Mouse (Mus musculus) kidney, postnatal 0 days (tissue): ENCODE results near the gene Sstr1. TPM values are rescaled to one million over a fixed set of nuclear protein-coding genes. Genes with fewer than 3 reads are reported as not detected.

Source experiments
- ATAC-seq: fragments of 200-750 bp; cut with Nextera tagmentation; replicated peaks from 2 replicates; pipeline ENCODE4 v1.8.0; 2017; ENCODE audit warnings: low read depth, moderate number of reproducible peaks, moderate TSS enrichment, moderate library complexity; ENCODE audit not compliant: low FRiP score
- DNase-seq: peaks from one replicate; pipeline ENCODE4 v3.0.0-alpha.2; 2016; ENCODE audit warnings: low spot score
- H3K27ac ChIP-seq: fragments of 300-500 bp; sonication (generic); 2 replicates; pipeline ENCODE4 v1.5.1; 2014; ENCODE audit warnings: mild to moderate bottlenecking
- H3K27me3 ChIP-seq: fragments of 300-500 bp; sonication (generic); 2 replicates; pipeline ENCODE4 v1.6.1; 2014; ENCODE audit warnings: low read length, mixed read lengths; ENCODE audit not compliant: insufficient read depth
- H3K36me3 ChIP-seq: fragments of 300-500 bp; sonication (generic); 2 replicates; pipeline ENCODE4 v1.6.1; 2014; ENCODE audit warnings: low read length, mixed read lengths; ENCODE audit not compliant: insufficient read depth
- H3K4me1 ChIP-seq: fragments of 300-500 bp; sonication (generic); replicated peaks from 2 replicates; pipeline ENCODE4 v1.6.1; 2014; ENCODE audit warnings: antibody characterized with exemption, low read length, mixed read lengths; ENCODE audit not compliant: insufficient read depth
- H3K4me2 ChIP-seq: fragments of 300-500 bp; sonication (generic); 2 replicates; pipeline ENCODE4 v1.6.1; 2014; ENCODE audit warnings: mild to moderate bottlenecking, low read length, moderate library complexity, mixed read lengths
- H3K4me3 ChIP-seq: fragments of 300-500 bp; sonication (generic); replicated peaks from 2 replicates; pipeline ENCODE4 v1.5.1; 2014; ENCODE audit warnings: low read depth, low read length
- H3K9ac ChIP-seq: fragments of 300-500 bp; sonication (generic); 2 replicates; pipeline ENCODE4 v1.6.1; 2014; ENCODE audit warnings: low read depth, low read length
- H3K9me3 ChIP-seq: fragments of 300-500 bp; sonication (generic); replicated peaks from 2 replicates; pipeline ENCODE4 v1.6.1; 2016; ENCODE audit warnings: low read length, inconsistent platforms, mixed read lengths
- CTCF ChIP-seq: IDR thresholded peaks from 2 replicates; pipeline ENCODE4 v1.5.1; 2016; ENCODE audit warnings: antibody characterized with exemption, low read depth, mild to moderate bottlenecking, moderate library complexity
- WGBS: fragments of 180-500 bp; shearing (Covaris S2); extraction: QIAGEN DNeasy Blood & Tissue Kit; methylation state at CpG from one replicate; pipeline ENCODE4 v1.1.7; 2014; 5-methylcytosine and 5-hydroxymethylcytosine counted together
- polyA plus RNA-seq: library from polyadenylated mRNA; unstranded; fragments of >200 nt; fragmentation: Nextera tagmentation; extraction: Ambion mirVana; gene quantifications from 2 replicates; pipeline ENCODE4 v1.2.1, GENCODE M21; 2015

The Sstr1 gene
- polyA plus RNA-seq, 1 experiment from 2014 or later, result 1.1 TPM

GRCm38 (mm10) chr12:58251901-58252300, 40.3 kb downstream of the Sstr1 start:
- no peaks in the 10 kb centered on the region for H3K36me3 ChIP-seq

More at GRCm38 (mm10) chr12:58251901-58252300, 40.3 kb downstream of the Sstr1 start:
- H3K9ac ChIP-seq, result no peak overlapping the region
- H3K27ac ChIP-seq, result no peak overlapping the region
- WGBS, result 75% methylated on average over 1 of the region's 1 CpGs
- TF ChIP-seq CTCF, result no peak
- ATAC-seq, result no peak
- H3K9me3 ChIP-seq, result no peaks in the 10 kb centered on the region
- H3K27me3 ChIP-seq, result no peaks in the 10 kb centered on the region
- no peaks in the 10 kb centered on the region for H3K4me1 ChIP-seq
- H3K4me3 ChIP-seq, result no peak overlapping the region
- no peak for DNase-seq
- H3K4me2 ChIP-seq, result no peak overlapping the region

Other genes with a start within 250 kb of the Sstr1 start
- gene Clec14a, start 57.5 kb downstream of the Sstr1 start, polyA plus RNA-seq, result 14.2 and 17.5 TPM in 2 replicates